Mouse (Mus musculus) midbrain, embryonic 15.5 days (tissue): ENCODE results near the gene Igbp1. TPM values are rescaled to one million over a fixed set of nuclear protein-coding genes. Genes with fewer than 3 reads are reported as not detected.

ENCODE experiments used
- ATAC-seq: fragments of 200-750 bp; cut with Nextera tagmentation; replicated peaks from 2 replicates; pipeline ENCODE4 v1.8.0; 2017; ENCODE audit warnings: moderate TSS enrichment
- H3K27ac ChIP-seq: fragments of 300-500 bp; sonication (generic); 2 replicates; pipeline ENCODE4 v1.5.1; 2015; ENCODE audit warnings: mild to moderate bottlenecking, inconsistent platforms
- H3K27me3 ChIP-seq: fragments of 300-500 bp; sonication (generic); replicated peaks from 2 replicates; pipeline ENCODE4 v1.6.1; 2015; ENCODE audit warnings: inconsistent platforms
- H3K36me3 ChIP-seq: fragments of 300-500 bp; sonication (generic); replicated peaks from 2 replicates; pipeline ENCODE4 v1.6.1; 2015; ENCODE audit warnings: inconsistent platforms
- H3K4me1 ChIP-seq: fragments of 300-500 bp; sonication (generic); 2 replicates; pipeline ENCODE4 v1.6.1; 2015; ENCODE audit warnings: inconsistent platforms
- H3K4me2 ChIP-seq: fragments of 300-500 bp; sonication (generic); 2 replicates; pipeline ENCODE4 v1.6.1; 2015; ENCODE audit warnings: inconsistent platforms, mild to moderate bottlenecking, moderate library complexity
- H3K4me3 ChIP-seq: fragments of 300-500 bp; sonication (generic); 2 replicates; pipeline ENCODE4 v1.5.1; 2015; ENCODE audit warnings: mild to moderate bottlenecking, inconsistent platforms
- H3K9ac ChIP-seq: fragments of 300-500 bp; sonication (generic); 2 replicates; pipeline ENCODE4 v1.6.1; 2015; ENCODE audit warnings: mild to moderate bottlenecking, inconsistent platforms
- H3K9me3 ChIP-seq: fragments of 300-500 bp; sonication (generic); 2 replicates; pipeline ENCODE4 v1.6.1; 2016; ENCODE audit warnings: inconsistent platforms
- WGBS: fragments of 180-500 bp; shearing (Covaris S2); methylation state at CpG from one replicate; pipeline ENCODE4 v1.1.7; 2015; ENCODE audit warnings: mixed read lengths; 5-methylcytosine and 5-hydroxymethylcytosine counted together
- polyA plus RNA-seq: library from polyadenylated mRNA; unstranded; fragments of >200 nt; fragmentation: Nextera tagmentation; extraction: Ambion mirVana; gene quantifications from 2 replicates; pipeline ENCODE4 v1.2.1, GENCODE M21; 2015

Gene Igbp1
- polyA plus RNA-seq: 23.2 and 24.9 TPM in 2 replicates

DNA sequence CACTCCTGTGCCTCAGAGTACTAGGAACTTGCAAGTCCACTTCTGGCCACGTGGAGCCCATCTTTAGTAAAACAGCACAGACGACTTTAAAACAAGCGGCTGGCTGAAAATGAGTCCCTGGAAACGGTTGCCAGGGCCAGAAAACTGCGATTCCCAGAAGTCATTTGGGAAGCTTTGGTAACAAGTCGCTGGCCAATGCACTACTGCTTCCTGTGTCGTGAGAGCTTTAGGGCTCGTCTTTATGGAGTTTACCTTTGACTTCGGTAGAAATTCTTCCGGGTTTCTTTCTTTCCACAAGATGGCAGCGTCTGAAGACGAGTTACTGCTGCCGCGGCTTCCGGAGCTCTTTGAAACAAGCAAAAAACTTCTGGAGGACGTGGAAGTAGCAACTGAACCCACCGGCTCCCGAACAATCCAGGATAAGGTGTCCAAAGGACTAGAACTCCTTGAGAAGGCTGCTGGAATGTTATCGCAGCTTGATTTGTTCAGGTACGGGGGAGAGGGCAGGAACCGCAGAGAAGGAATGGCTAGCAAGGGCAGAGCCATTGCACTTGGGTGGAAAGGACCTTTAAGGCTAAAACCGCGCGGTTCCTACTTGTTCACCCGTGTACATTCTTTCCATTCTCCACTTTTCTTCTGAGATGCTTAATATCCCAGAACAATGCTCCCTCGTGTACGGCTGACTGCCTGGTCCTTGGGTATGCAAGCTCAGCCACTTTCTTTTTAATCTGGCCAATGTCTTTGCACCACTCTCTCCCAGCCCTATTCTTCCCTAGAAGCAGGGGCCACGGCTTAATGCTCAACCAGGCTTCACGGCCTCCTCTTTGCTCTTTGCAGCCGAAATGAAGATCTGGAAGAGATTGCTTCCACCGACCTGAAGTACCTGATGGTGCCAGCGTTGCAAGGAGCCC lies at the start of gene Igbp1:
TSS of gene Igbp1 (plus strand) at position 224 of the 911 bp plus-strand sequence.
- Histone ChIP-seq H3K4me1 (peaks cover 8% of the 10 kb centered on the region), H3K9ac (peak within 1 kb of the TSS; percentile 37), H3K4me3 (peak within 1 kb of the TSS; percentile 47), H3K27ac (peak within 1 kb of the TSS; percentile 14; the same call in 1 of the 2 replicates), H3K36me3 (no peaks in the 10 kb centered on the region), H3K4me2 (peak within 1 kb of the TSS; percentile 60), H3K9me3 (no peaks in the 10 kb centered on the region), H3K27me3 (0 out of 2 replicates have a peak, but pooled peaks cover 4% of the 10 kb centered on the region)
- ATAC-seq: peak; percentile 98
- 20% methylated on average over 32 of the region's 32 CpGs for WGBS

DNA sequence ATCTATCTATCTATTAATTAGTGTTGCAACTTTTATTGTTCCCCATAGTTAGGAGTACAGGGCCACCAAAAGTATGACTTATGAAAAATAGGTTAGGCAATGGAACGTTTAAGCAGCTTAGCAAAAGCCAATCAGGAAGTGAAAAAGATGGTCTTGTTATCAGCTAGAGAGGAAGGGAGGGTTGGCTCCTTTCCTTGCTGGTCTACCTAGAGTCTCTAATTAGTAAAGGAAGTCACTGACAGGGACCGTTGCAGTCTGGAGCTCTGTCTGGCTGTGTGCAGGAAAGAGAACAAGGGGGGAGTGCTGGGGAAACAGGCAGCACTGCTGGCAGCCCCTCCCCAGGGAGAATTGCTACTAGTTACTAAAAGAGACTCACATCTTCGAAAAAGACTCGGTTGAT lies 26.0 kb upstream of the Igbp1 start:
- no peak overlapping the region for H3K9ac ChIP-seq
- no peak overlapping the region for H3K4me2 ChIP-seq
- H3K9me3 ChIP-seq: no peaks in the 10 kb centered on the region
- no peak overlapping the region for H3K27ac ChIP-seq
- H3K4me3 ChIP-seq: no peak overlapping the region
- no peaks in the 10 kb centered on the region for H3K4me1 ChIP-seq
- peaks cover 5% of the 10 kb centered on the region; the same call in 1 of the 2 replicates for H3K27me3 ChIP-seq
- ATAC-seq: no peak
- WGBS: 86% methylated on average over 4 of the region's 4 CpGs
- no peaks in the 10 kb centered on the region for H3K36me3 ChIP-seq

DNA sequence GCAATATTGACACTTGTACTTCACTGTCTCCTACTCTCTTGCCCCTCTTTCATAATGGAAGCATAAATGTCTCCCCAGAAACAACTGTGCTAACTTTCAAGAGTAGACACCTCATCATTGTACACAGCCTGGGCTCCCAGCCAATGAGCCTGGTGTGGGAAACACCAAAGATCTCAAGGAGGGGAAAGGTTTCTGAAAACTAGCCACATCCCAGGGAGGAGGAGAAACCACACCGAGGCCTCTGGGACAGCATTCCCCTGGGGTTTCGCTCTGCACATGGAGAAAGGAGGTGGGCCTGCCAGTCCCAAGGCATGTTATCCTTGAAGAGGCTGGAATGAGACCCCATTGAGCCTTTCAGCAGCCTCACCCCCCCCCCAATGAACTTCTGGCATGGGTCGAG lies 24.0 kb upstream of the Igbp1 start:
- H3K4me2 ChIP-seq: no peak overlapping the region
- H3K4me3 ChIP-seq: no peak overlapping the region
- no peak overlapping the region for H3K9ac ChIP-seq
- H3K27me3 ChIP-seq: peaks cover 5% of the 10 kb centered on the region; the same call in 1 of the 2 replicates
- no peaks in the 10 kb centered on the region for H3K9me3 ChIP-seq
- WGBS: 89% methylated on average over 3 of the region's 3 CpGs
- no peak overlapping the region for H3K27ac ChIP-seq
- H3K4me1 ChIP-seq: no peaks in the 10 kb centered on the region
- no peak for ATAC-seq
- H3K36me3 ChIP-seq: no peaks in the 10 kb centered on the region

DNA sequence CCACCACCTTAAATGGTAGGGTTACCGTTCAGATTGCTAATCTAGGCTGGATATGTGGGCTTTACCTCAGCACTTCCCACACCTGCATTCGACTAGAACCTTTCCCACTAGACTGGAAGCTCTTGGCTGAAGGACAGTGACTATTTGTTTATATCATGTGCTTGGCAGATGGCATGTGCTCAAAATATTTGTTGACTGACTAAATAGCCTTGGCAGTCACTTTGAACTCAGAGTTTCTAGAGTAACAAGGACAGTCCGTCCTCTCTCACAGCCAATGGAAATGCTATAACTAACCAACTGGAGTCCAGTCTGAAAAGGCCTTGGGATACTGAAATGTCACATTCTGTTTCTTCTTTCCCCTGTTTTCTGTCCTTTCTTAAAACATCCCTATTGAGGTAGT lies 22.6 kb upstream of the Igbp1 start:
- Histone ChIP-seq H3K4me3 (no peak overlapping the region), H3K27ac (no peak overlapping the region), H3K27me3 (peaks cover 5% of the 10 kb centered on the region; the same call in 1 of the 2 replicates), H3K9me3 (no peaks in the 10 kb centered on the region), H3K9ac (no peak overlapping the region), H3K4me1 (no peaks in the 10 kb centered on the region), H3K4me2 (no peak overlapping the region), H3K36me3 (no peaks in the 10 kb centered on the region)
- no peak for ATAC-seq
- WGBS: 85% methylated on average over 3 of the region's 3 CpGs

DNA sequence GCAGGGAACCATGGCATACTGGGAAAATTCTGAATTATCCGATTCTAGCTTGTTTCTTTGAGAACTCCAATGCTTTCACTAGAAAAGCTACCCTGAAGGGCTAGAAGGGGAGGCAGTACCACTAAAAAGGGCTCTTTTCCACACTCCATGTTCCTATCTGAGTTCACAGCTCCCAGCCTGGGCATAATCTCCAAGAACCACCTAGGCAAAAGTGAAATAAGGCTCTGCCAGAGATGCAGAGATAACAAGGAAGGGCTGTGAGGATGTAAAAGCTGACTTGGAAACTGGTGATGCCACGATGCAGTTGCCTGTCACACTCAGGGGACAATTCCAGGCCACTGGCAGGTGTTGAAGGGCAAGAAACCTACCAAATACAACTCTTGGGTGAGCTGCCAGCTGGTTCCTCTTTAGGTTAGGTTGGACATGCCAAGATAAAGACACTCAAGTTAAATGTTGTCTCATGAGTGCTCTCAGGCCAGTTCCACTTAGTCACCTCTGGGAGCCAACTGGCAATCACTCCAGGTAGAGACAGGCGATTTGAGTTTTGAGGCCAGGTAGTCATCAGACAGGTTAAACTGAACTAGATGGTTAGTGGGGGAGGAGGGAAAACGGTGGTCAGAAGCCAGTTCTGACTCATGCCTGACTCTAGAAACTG lies 18.4 kb upstream of the Igbp1 start:
- Histone ChIP-seq H3K9me3 (no peaks in the 10 kb centered on the region), H3K27me3 (peaks cover 5% of the 10 kb centered on the region; the same call in 1 of the 2 replicates), H3K4me3 (no peak overlapping the region), H3K9ac (no peak overlapping the region), H3K4me2 (no peak overlapping the region), H3K36me3 (no peaks in the 10 kb centered on the region), H3K27ac (no peak overlapping the region), H3K4me1 (no peaks in the 10 kb centered on the region)
- ATAC-seq: no peak
- 74% methylated on average over 4 of the region's 4 CpGs for WGBS

DNA sequence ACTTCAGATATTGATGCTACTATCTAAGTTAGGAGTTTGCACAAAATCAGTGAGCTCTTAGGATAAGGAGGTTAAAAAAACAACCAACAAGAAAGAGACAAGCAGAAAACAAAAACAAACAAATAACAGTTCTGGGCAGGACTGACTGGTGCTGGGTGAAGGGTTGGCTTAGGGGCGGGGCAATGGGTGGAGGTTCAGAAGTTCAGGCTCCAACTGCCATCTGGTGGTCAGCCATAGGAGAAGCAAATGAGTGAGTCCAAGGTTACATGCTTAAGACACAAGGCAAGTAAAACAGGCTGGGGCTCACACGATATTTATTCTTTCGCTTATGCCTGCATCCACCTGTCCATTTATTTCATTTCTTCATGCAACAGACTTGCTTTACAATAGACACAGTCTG lies 13.8 kb upstream of the Igbp1 start:
- 42% methylated on average over 3 of the region's 3 CpGs for WGBS
- H3K9ac ChIP-seq: no peak overlapping the region
- H3K4me2 ChIP-seq: no peak overlapping the region
- H3K4me3 ChIP-seq: no peak overlapping the region
- no peaks in the 10 kb centered on the region; the same call in 1 of the 2 replicates for H3K27me3 ChIP-seq
- no peaks in the 10 kb centered on the region for H3K9me3 ChIP-seq
- peak; percentile 91 for ATAC-seq
- H3K27ac ChIP-seq: no peak overlapping the region
- no peaks in the 10 kb centered on the region for H3K4me1 ChIP-seq
- no peaks in the 10 kb centered on the region for H3K36me3 ChIP-seq

DNA sequence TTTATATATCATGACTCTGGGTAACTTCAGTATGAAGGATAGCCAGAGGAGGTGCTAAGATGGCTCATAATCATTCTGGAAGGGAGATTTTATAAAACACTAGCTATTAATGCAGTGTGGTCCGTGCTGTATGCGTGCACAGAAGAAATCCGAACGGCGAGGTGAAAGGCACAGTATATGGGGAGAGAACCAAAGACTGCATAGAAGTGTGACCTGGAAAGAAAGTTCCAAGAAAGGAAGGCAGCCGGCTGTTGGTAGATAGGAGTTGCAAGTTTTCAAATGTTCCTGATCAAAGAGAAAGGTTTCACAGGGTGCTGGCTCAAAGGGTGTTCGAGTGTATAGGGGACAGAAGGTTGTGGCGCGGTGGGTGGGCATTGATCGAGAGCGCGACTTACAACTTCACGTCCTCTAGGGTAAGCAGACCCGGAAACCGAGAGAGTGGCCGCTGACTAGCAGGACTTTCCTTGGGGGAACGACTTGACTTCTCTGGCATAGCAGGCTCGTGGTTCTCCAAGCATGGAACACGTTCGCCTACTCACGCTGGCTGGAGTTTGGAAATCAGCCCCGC lies 507 bp upstream of the Igbp1 start:
- Histone ChIP-seq H3K9me3 (no peaks in the 10 kb centered on the region), H3K4me1 (peaks cover 8% of the 10 kb centered on the region), H3K4me2 (peak overlapping the region; percentile 60), H3K27ac (no peak overlapping the region), H3K27me3 (0 out of 2 replicates have a peak, but pooled peaks cover 4% of the 10 kb centered on the region), H3K4me3 (peak overlapping the region; percentile 47), H3K36me3 (no peaks in the 10 kb centered on the region), H3K9ac (no peak overlapping the region)
- peak; percentile 79 for ATAC-seq
- 20% methylated on average over 22 of the region's 22 CpGs for WGBS

DNA sequence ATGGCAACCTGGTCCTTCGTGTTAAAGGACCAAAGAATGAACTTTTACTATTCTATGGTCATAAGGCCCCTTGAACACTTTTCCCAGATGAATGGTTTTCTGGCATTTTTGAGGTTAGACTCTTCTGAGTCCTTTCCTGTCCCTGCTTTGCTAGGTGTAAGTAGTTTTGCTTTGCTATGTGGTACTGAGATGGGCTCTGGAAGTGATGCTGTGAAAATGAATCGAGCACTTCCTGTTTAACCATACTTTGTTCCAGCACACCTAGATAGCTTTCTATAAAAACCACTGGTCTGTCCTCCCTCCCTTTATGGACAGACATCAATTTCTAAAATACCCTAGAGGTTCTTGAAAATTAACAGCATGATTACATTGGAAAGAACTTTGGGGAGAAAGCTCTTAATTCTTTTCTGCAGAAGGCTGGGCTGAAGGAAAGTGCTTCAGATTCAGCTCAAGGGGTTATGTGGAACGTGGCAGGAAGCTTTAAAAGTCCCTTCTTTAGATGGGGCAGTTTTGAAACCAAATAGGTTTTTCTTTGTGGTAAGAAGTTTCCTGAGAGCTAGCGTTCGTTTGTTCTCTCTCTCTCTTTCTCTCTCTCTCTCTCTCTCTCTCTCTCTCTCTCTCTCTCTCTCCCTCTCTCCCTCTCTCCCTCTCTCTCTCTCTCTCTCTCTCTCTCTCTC lies 10.2 kb downstream of the Igbp1 start:
- Histone ChIP-seq H3K4me3 (no peak overlapping the region), H3K9me3 (no peaks in the 10 kb centered on the region), H3K4me2 (no peak overlapping the region), H3K27me3 (0 out of 2 replicates have a peak, but pooled peaks cover 3% of the 10 kb centered on the region), H3K9ac (no peak overlapping the region), H3K36me3 (no peaks in the 10 kb centered on the region), H3K27ac (no peak overlapping the region), H3K4me1 (no peaks in the 10 kb centered on the region)
- no peak for ATAC-seq
- 84% methylated on average over 5 of the region's 5 CpGs for WGBS

DNA sequence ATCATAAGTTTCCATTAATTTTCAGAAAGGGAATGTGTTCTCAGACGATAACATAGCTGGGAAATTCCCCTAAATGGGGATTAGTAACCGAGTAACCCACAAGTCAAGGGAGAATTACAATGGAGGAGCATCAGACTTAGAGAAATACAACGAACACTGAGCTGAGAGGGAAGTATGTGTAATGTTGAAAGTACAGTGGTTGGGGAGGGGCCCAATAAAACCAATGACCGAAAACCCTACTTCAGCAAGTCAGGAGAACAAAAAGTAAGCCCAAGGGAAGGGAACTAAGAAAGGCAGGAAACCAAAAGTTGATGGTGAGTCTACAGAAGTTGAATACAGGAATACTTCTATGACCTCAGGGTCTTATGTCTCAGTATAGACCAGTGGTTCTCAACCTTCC lies 14.1 kb downstream of the Igbp1 start:
- H3K9ac ChIP-seq: no peak overlapping the region
- 81% methylated on average over 4 of the region's 4 CpGs for WGBS
- no peak overlapping the region for H3K27ac ChIP-seq
- H3K9me3 ChIP-seq: no peaks in the 10 kb centered on the region
- no peak for ATAC-seq
- H3K4me1 ChIP-seq: no peaks in the 10 kb centered on the region
- no peaks in the 10 kb centered on the region for H3K36me3 ChIP-seq
- H3K27me3 ChIP-seq: 0 out of 2 replicates have a peak, but pooled peaks cover 5% of the 10 kb centered on the region
- H3K4me3 ChIP-seq: no peak overlapping the region
- no peak overlapping the region for H3K4me2 ChIP-seq

DNA sequence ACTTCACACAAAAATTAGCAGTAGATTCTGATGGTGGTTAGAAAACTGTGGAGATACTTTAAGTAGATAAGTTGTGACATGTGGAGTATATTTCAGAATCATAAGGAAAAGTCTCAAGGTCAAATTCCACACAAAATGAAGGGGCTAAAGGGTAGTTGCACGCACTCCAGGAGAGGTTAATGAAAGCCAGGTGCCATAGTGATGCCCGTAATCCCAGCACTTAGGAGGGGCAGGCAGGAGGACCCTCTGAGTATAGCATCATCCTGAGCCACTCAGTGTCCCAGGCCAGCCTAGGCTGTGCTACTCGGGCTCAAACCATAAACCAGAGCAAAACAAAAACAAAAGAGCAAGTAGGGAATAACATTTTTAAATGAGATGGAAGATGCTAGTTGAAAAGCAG lies 15.8 kb downstream of the Igbp1 start:
- Histone ChIP-seq H3K36me3 (no peaks in the 10 kb centered on the region), H3K27me3 (0 out of 2 replicates have a peak, but pooled peaks cover 4% of the 10 kb centered on the region), H3K9ac (no peak overlapping the region), H3K4me1 (no peaks in the 10 kb centered on the region), H3K4me2 (no peak overlapping the region), H3K27ac (no peak overlapping the region), H3K4me3 (no peak overlapping the region), H3K9me3 (no peaks in the 10 kb centered on the region)
- whole genome bisulfite sequencing: 85% methylated on average over 3 of the region's 3 CpGs
- no peak for ATAC-seq

DNA sequence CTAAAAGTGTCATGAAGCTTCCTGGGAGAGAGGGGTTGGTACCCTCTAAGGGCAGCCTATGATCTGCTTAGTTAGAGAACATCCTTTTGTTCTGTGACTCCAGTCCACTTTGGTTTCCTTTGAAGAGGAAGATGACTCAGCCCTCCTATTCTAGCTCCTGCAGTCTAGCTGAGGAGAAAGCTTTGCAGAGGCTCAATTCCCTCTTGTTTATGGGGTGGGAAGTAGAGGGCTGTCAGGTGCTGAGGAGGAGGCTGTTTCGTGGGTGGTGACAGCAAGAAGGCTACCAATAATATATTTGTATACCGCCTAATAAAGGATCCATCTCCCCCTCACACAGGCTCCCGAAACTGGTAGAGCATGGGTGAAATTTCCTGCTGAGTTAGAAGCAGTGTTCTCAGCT lies 22.6 kb downstream of the Igbp1 start:
- Histone ChIP-seq H3K36me3 (no peaks in the 10 kb centered on the region), H3K9me3 (no peaks in the 10 kb centered on the region), H3K27ac (no peak overlapping the region), H3K27me3 (peaks cover 2% of the 10 kb centered on the region; the same call in 1 of the 2 replicates), H3K4me1 (no peaks in the 10 kb centered on the region), H3K9ac (no peak overlapping the region), H3K4me2 (no peak overlapping the region), H3K4me3 (no peak overlapping the region)
- no peak for ATAC-seq
- WGBS: 89% methylated on average over 3 of the region's 3 CpGs

DNA sequence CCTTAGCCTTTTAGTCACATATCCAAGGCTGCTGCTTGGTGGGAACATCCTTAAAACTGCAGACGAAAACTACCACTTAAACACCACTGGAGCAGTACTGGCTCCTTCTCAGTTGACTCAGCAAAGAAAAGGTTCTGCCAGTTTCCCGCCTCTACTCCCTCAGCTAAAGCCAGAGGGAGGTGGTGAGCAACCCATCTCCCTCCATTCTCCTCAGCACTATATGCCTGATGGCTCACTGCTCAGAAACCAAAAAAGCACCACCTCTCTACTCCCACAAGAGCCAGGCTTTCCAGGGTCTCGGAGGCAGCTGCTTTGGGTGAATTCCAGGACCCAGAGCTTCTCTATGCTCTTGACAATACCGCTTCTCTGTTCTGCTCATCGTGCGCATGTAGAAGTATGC lies 23.5 kb downstream of the Igbp1 start:
- ATAC-seq: no peak
- WGBS: 90% methylated on average over 6 of the region's 6 CpGs
- Histone ChIP-seq H3K9ac (no peak overlapping the region), H3K4me1 (no peaks in the 10 kb centered on the region), H3K4me3 (no peak overlapping the region), H3K27ac (no peak overlapping the region), H3K9me3 (no peaks in the 10 kb centered on the region), H3K36me3 (no peaks in the 10 kb centered on the region), H3K4me2 (no peak overlapping the region), H3K27me3 (no peaks in the 10 kb centered on the region; the same call in none of the 2 replicates)
